Mouse (Mus musculus): Measurements from ENCODE around the gene Srp9.
"Not testable (repeated sequence)": the region's sequence is repeated elsewhere in the genome, so short reads cannot be mapped to it uniquely, and the experiment has no call there.

Gene Srp9

GRCm38 (mm10) chr1:182143288-182143687 is 18.8 kb downstream of the Srp9 start:
- DNase-seq (ENCODE audit: low spot score in 2 of 2): no peak

- no peak for DNase-seq (ENCODE audit: low spot score in 2 of 2)
Observed at GRCm38 (mm10) chr1:182145546-182145945, 21.0 kb downstream of the Srp9 start.

GRCm38 (mm10) chr1:182148864-182149514 is 24.5 kb downstream of the Srp9 start:
- no peak for DNase-seq (ENCODE audit: low spot score in 2 of 2)

DNA sequence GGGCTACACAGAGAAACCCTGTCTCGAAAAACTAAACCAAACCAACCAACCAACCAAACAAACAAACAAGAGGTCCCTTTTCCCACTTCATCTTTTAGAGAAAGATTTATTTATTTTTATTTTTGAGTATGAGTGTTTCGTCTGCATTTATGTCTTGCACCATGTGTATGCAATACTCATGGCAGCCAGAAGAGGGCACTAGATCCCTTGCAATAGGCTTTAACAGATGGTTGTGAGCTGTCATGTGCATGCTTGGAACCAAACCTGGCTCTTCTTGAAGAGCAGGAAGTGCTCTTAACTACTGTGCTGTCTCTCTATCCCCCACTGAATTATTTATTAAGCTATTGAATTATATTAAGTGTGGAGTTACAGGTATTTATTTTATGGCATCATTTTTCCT is 25.4 kb downstream of the Srp9 start:
- DNase-seq (ENCODE audit: low spot score in 2 of 2): no peak

- DNase-seq (ENCODE audit: low spot score in 2 of 2): no peak
Observed at GRCm38 (mm10) chr1:182157734-182158133, 33.2 kb downstream of the Srp9 start.

- DNase-seq (ENCODE audit: low spot score in 2 of 2): no peak
Observed at GRCm38 (mm10) chr1:182159575-182159974, 35.0 kb downstream of the Srp9 start.

GRCm38 (mm10) chr1:182162951-182163350 is 38.4 kb downstream of the Srp9 start:
- no peak for DNase-seq (ENCODE audit: low spot score in 2 of 2)

GRCm38 (mm10) chr1:182164386-182164785 is 39.8 kb downstream of the Srp9 start, which contains the start of gene Vmn1r1:
TSS of gene Vmn1r1 (minus strand) at chr1:182164486.
- DNase-seq (ENCODE audit: low spot score in 2 of 2): no peak

DNA sequence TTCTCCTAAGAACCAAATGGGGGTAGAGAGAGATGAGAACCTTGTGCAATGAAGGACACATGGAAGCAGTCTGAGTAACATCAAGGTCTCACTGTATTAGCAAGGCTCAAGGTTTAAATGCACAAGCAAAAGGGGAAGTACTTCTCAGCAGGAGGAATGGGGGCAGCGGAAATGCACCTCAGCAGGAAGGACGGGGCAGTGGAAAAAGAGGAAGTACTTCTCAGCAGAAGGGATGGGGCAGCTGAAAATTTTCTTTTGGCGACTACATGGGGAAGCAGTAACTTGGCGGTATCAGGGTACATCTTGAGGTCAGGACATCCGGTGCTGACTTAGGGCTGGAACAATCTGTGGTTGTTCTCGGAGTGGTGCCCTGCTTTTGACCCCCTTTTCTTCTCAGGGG is 45.7 kb downstream of the Srp9 start:
- not testable (repeated sequence) for DNase-seq (ENCODE audit: low spot score in 2 of 2)

DNA sequence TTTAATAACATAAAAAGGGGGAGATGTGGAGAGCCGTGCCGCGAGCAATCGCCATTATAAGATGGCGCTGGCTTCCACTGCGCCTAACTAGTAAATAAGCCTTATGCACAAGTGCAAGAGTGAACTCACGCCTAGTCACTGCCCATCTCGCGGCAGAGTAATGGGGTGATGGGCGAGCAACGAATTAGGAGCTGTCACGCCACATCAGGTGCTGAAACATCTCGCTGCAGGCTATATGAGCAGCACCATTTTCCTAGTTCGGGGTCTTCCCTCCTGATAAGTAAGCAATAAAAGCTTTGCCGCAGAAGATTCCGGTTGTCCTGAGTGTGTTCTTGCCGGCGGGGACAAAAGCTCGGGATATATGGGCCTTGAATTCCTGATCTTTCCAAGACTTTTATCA is 52.4 kb downstream of the Srp9 start:
- DNase-seq (ENCODE audit: low spot score in 2 of 2): not testable (repeated sequence)

- no peak for DNase-seq (ENCODE audit: low spot score in 2 of 2)
Observed at GRCm38 (mm10) chr1:182181456-182182305, 57.1 kb downstream of the Srp9 start.
